Mouse (Mus musculus): ENCODE results near the gene Oas1e. TPM values are rescaled to one million over a fixed set of nuclear protein-coding genes. Genes with fewer than 3 reads are reported as not detected.
A peak's percentile ranks its signal among the peaks of the same experiment; 100 is the strongest.
"Not testable (repeated sequence)": the region's sequence is repeated elsewhere in the genome, so short reads cannot be mapped to it uniquely, and the experiment has no call there.

Oas1e gene
- not detected in 2 replicates for polyA plus RNA-seq (2015; fragmentation: Nextera tagmentation; extraction: Ambion mirVana)

GRCm38 (mm10) chr5:120795480-120796034 lies at the start of gene Oas1e:
Gene Oas1e, minus strand, starts transcription at chr5:120795530.
- H3K4me3 ChIP-seq; H3K9me3 ChIP-seq; H3K27me3 ChIP-seq; H3K4me2 ChIP-seq; H3K9ac ChIP-seq; ATAC-seq (ENCODE audit: borderline replicate concordance, extremely low read depth, low FRiP score, low TSS enrichment); H3K27ac ChIP-seq; H3K36me3 ChIP-seq; H3K4me1 ChIP-seq: not testable (repeated sequence)
- 39% methylated on average over 9 of the region's 9 CpGs for WGBS

GRCm38 (mm10) chr5:120844713-120845112 lies 49.4 kb upstream of the Oas1e start:
- H3K4me2 ChIP-seq = no peak overlapping the region
- no peaks in the 10 kb centered on the region for H3K9me3 ChIP-seq
- no peak overlapping the region for H3K4me3 ChIP-seq
- no peak overlapping the region for H3K9ac ChIP-seq
- H3K27me3 ChIP-seq = no peaks in the 10 kb centered on the region
- WGBS = 75% methylated on average over 3 of the region's 3 CpGs
- H3K27ac ChIP-seq = no peak overlapping the region
- H3K4me1 ChIP-seq = no peaks in the 10 kb centered on the region
- H3K36me3 ChIP-seq = no peaks in the 10 kb centered on the region
- ATAC-seq (ENCODE audit: borderline replicate concordance, extremely low read depth, low FRiP score, low TSS enrichment) = no peak

- 6% methylated on average over 8 of the region's 8 CpGs for WGBS
- no peaks in the 10 kb centered on the region for H3K36me3 ChIP-seq
- H3K9me3 ChIP-seq = no peaks in the 10 kb centered on the region
- no peak overlapping the region for H3K27ac ChIP-seq
- no peak overlapping the region for H3K4me3 ChIP-seq
- peaks cover 10% of the 10 kb centered on the region; the same call in 1 of the 2 replicates for H3K27me3 ChIP-seq
- no peaks in the 10 kb centered on the region for H3K4me1 ChIP-seq
- no peak for ATAC-seq (ENCODE audit: borderline replicate concordance, extremely low read depth, low FRiP score, low TSS enrichment)
- no peak overlapping the region for H3K9ac ChIP-seq
- no peak overlapping the region for H3K4me2 ChIP-seq
Measured at GRCm38 (mm10) chr5:120836731-120837585, 41.6 kb upstream of the Oas1e start.

GRCm38 (mm10) chr5:120833335-120834280 lies 38.3 kb upstream of the Oas1e start:
- Histone ChIP-seq H3K9me3 (no peaks in the 10 kb centered on the region), H3K4me1 (no peaks in the 10 kb centered on the region), H3K27me3 (peaks cover 10% of the 10 kb centered on the region; the same call in 1 of the 2 replicates), H3K36me3 (no peaks in the 10 kb centered on the region), H3K27ac (no peak overlapping the region), H3K4me3 (no peak overlapping the region), H3K4me2 (no peak overlapping the region), H3K9ac (no peak overlapping the region)
- 14% methylated on average over 17 of the region's 17 CpGs for WGBS
- ATAC-seq (ENCODE audit: borderline replicate concordance, extremely low read depth, low FRiP score, low TSS enrichment) = no peak

GRCm38 (mm10) chr5:120831031-120831430 lies 35.7 kb upstream of the Oas1e start:
- Histone ChIP-seq H3K36me3 (no peaks in the 10 kb centered on the region), H3K27ac (no peak overlapping the region), H3K4me2 (no peak overlapping the region), H3K9ac (no peak overlapping the region), H3K4me3 (no peak overlapping the region), H3K4me1 (no peaks in the 10 kb centered on the region), H3K27me3 (peaks cover 10% of the 10 kb centered on the region; the same call in 1 of the 2 replicates), H3K9me3 (no peaks in the 10 kb centered on the region)
- 68% methylated on average over 4 of the region's 4 CpGs for WGBS
- ATAC-seq (ENCODE audit: borderline replicate concordance, extremely low read depth, low FRiP score, low TSS enrichment) = no peak

GRCm38 (mm10) chr5:120818999-120819398 lies 23.7 kb upstream of the Oas1e start:
- Histone ChIP-seq H3K9ac (no peak overlapping the region), H3K36me3 (no peaks in the 10 kb centered on the region), H3K4me2 (no peak overlapping the region), H3K4me3 (no peak overlapping the region), H3K27ac (no peak overlapping the region), H3K9me3 (peaks cover 4% of the 10 kb centered on the region; the same call in 1 of the 2 replicates), H3K4me1 (no peaks in the 10 kb centered on the region), H3K27me3 (no peaks in the 10 kb centered on the region)
- no peak for ATAC-seq (ENCODE audit: borderline replicate concordance, extremely low read depth, low FRiP score, low TSS enrichment)

GRCm38 (mm10) chr5:120815949-120816348 lies 20.6 kb upstream of the Oas1e start:
- H3K27ac ChIP-seq = no peak overlapping the region
- no peaks in the 10 kb centered on the region for H3K36me3 ChIP-seq
- 58% methylated on average over 3 of the region's 3 CpGs for WGBS
- H3K27me3 ChIP-seq = no peaks in the 10 kb centered on the region
- H3K9ac ChIP-seq = no peak overlapping the region
- no peak for ATAC-seq (ENCODE audit: borderline replicate concordance, extremely low read depth, low FRiP score, low TSS enrichment)
- peaks cover 10% of the 10 kb centered on the region; the same call in 1 of the 2 replicates for H3K4me1 ChIP-seq
- no peak overlapping the region for H3K4me2 ChIP-seq
- H3K9me3 ChIP-seq = peaks cover 4% of the 10 kb centered on the region; the same call in 1 of the 2 replicates
- H3K4me3 ChIP-seq = no peak overlapping the region

GRCm38 (mm10) chr5:120813023-120813422 lies 17.7 kb upstream of the Oas1e start:
- no peaks in the 10 kb centered on the region for H3K27me3 ChIP-seq
- H3K4me3 ChIP-seq = peak overlapping the region; percentile 44
- peak overlapping the region; percentile 67 for H3K4me2 ChIP-seq
- peak overlapping the region; percentile 45 for H3K9ac ChIP-seq
- peaks cover 10% of the 10 kb centered on the region; the same call in 1 of the 2 replicates for H3K4me1 ChIP-seq
- H3K36me3 ChIP-seq = no peaks in the 10 kb centered on the region
- no peak for ATAC-seq (ENCODE audit: borderline replicate concordance, extremely low read depth, low FRiP score, low TSS enrichment)
- no peaks in the 10 kb centered on the region for H3K9me3 ChIP-seq
- H3K27ac ChIP-seq = no peak overlapping the region
- WGBS = 76% methylated on average over 6 of the region's 6 CpGs

- no peaks in the 10 kb centered on the region for H3K36me3 ChIP-seq
- peak within 1 kb of the TSS; percentile 44 for H3K4me3 ChIP-seq
- 3% methylated on average over 18 of the region's 18 CpGs for WGBS
- peak within 1 kb of the TSS; percentile 59 for H3K27ac ChIP-seq
- ATAC-seq (ENCODE audit: borderline replicate concordance, extremely low read depth, low FRiP score, low TSS enrichment) = peak; percentile 71; the same call in 1 of the 2 replicates
- peak within 1 kb of the TSS; percentile 67 for H3K4me2 ChIP-seq
- no peaks in the 10 kb centered on the region for H3K27me3 ChIP-seq
- no peaks in the 10 kb centered on the region for H3K9me3 ChIP-seq
- H3K9ac ChIP-seq = peak within 1 kb of the TSS; percentile 45
- H3K4me1 ChIP-seq = peaks cover 10% of the 10 kb centered on the region; the same call in 1 of the 2 replicates
Measured at GRCm38 (mm10) chr5:120811951-120812819, 16.9 kb upstream of the Oas1e start, which contains the start of gene Oas1c. Gene Oas1c, minus strand, starts transcription at chr5:120812514.

- Histone ChIP-seq H3K4me1 (peaks cover 10% of the 10 kb centered on the region; the same call in 1 of the 2 replicates), H3K4me2 (no peak overlapping the region), H3K4me3 (no peak overlapping the region), H3K36me3 (no peaks in the 10 kb centered on the region), H3K27me3 (no peaks in the 10 kb centered on the region), H3K9ac (no peak overlapping the region), H3K27ac (no peak overlapping the region), H3K9me3 (no peaks in the 10 kb centered on the region)
- ATAC-seq (ENCODE audit: borderline replicate concordance, extremely low read depth, low FRiP score, low TSS enrichment) = no peak
- 33% methylated on average over 6 of the region's 6 CpGs for WGBS
Measured at GRCm38 (mm10) chr5:120809171-120809570, 13.8 kb upstream of the Oas1e start.

GRCm38 (mm10) chr5:120806458-120806857 lies 11.1 kb upstream of the Oas1e start:
- no peak overlapping the region for H3K4me3 ChIP-seq
- WGBS = 77% methylated on average over 1 of the region's 1 CpGs
- H3K27me3 ChIP-seq = no peaks in the 10 kb centered on the region
- ATAC-seq (ENCODE audit: borderline replicate concordance, extremely low read depth, low FRiP score, low TSS enrichment) = no peak
- no peak overlapping the region for H3K27ac ChIP-seq
- no peak overlapping the region for H3K9ac ChIP-seq
- no peak overlapping the region for H3K4me2 ChIP-seq
- no peaks in the 10 kb centered on the region for H3K9me3 ChIP-seq
- no peaks in the 10 kb centered on the region for H3K36me3 ChIP-seq
- no peaks in the 10 kb centered on the region for H3K4me1 ChIP-seq
